Mouse (Mus musculus) hindbrain, embryonic 14.5 days (tissue): ENCODE results near the gene Zbp1. TPM values are rescaled to one million over a fixed set of nuclear protein-coding genes. Genes with fewer than 3 reads are reported as not detected.

Experiments
- ATAC-seq: fragments of 200-750 bp; cut with Nextera tagmentation; 2 replicates; pipeline ENCODE4 v1.8.0; 2017; ENCODE audit warnings: moderate number of reproducible peaks, mild to moderate bottlenecking, moderate TSS enrichment, moderate library complexity; ENCODE audit not compliant: low FRiP score
- DNase-seq: peaks from one replicate; pipeline ENCODE4 v3.0.0-alpha.2; 2015; ENCODE audit warnings: low spot score
- H3K27ac ChIP-seq: fragments of 300-500 bp; sonication (generic); 2 replicates; pipeline ENCODE4 v1.5.1; 2014; ENCODE audit warnings: mild to moderate bottlenecking, moderate library complexity
- H3K27me3 ChIP-seq: fragments of 300-500 bp; sonication (generic); 2 replicates; pipeline ENCODE4 v1.6.1; 2014; ENCODE audit warnings: mild to moderate bottlenecking, low read length, mixed read lengths; ENCODE audit not compliant: control insufficient read depth, insufficient read depth
- H3K36me3 ChIP-seq: fragments of 300-500 bp; sonication (generic); replicated peaks from 2 replicates; pipeline ENCODE4 v1.6.1; 2014; ENCODE audit not compliant: control insufficient read depth, insufficient read depth
- H3K4me1 ChIP-seq: fragments of 300-500 bp; sonication (generic); replicated peaks from 2 replicates; pipeline ENCODE4 v1.6.1; 2014; ENCODE audit warnings: antibody characterized with exemption, low read length, mixed read lengths; ENCODE audit not compliant: control insufficient read depth, insufficient read depth
- H3K4me2 ChIP-seq: fragments of 300-500 bp; sonication (generic); replicated peaks from 2 replicates; pipeline ENCODE4 v1.6.1; 2014; ENCODE audit warnings: mild to moderate bottlenecking, moderate library complexity
- H3K4me3 ChIP-seq: fragments of 300-500 bp; sonication (generic); replicated peaks from 2 replicates; pipeline ENCODE4 v1.5.1; 2014; ENCODE audit warnings: mild to moderate bottlenecking, low read length
- H3K9ac ChIP-seq: fragments of 300-500 bp; sonication (generic); 2 replicates; pipeline ENCODE4 v1.6.1; 2014
- H3K9me3 ChIP-seq: fragments of 300-500 bp; sonication (generic); 2 replicates; pipeline ENCODE4 v1.6.1; 2016; ENCODE audit warnings: low read length; ENCODE audit not compliant: control insufficient read depth
- WGBS: fragments of 180-500 bp; shearing (Covaris S2); extraction: QIAGEN DNeasy Blood & Tissue Kit; methylation state at CpG from one replicate; pipeline ENCODE4 v1.1.7; 2014; 5-methylcytosine and 5-hydroxymethylcytosine counted together
- polyA plus RNA-seq: library from polyadenylated mRNA; unstranded; fragments of >200 nt; fragmentation: Nextera tagmentation; extraction: Ambion mirVana; gene quantifications from 2 replicates; pipeline ENCODE4 v1.2.1, GENCODE M21; 2014

Gene Zbp1
- polyA plus RNA-seq, 1 experiment from 2014 or later, result 0.27 TPM

DNA sequence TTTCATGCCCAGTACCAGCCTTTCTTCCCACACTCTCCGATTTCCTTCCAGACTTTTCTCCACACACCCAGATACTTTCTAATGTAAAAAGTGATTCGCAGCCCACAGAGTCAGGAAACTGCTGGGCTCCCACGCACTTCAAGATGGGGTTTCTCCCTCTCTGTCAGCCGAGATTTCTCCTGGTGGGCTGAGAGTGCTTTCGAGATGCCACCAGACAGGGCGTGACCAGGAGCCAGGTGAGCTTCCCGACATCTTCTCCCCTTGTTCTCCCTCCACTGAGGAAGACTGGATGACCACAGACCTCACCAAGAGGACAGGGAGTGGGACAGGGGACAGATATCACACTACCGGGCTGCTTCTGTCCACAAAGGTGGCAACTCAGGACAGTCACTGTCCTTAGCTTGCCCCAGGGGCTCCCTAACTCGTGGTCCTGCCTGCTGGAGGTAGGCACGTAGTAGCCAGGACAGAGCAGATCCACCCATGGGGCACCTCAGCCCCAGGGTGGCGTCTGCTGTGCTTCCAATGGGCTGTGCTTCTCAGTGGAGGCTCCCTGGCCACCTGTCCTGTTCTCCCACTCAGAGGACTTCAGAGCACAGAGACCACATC, 34.1 kb downstream of the Zbp1 start:
- no peaks in the 10 kb centered on the region for H3K4me1 ChIP-seq
- no peaks in the 10 kb centered on the region for H3K9me3 ChIP-seq
- H3K36me3 ChIP-seq, result no peaks in the 10 kb centered on the region
- ATAC-seq (no peak), DNase-seq (no peak)
- no peak overlapping the region for H3K9ac ChIP-seq
- WGBS, result 71% methylated on average over 11 of the region's 11 CpGs
- no peaks in the 10 kb centered on the region; the same call in 1 of the 2 replicates for H3K27me3 ChIP-seq
- no peak overlapping the region for H3K27ac ChIP-seq
- H3K4me3 ChIP-seq, result no peak overlapping the region
- no peak overlapping the region for H3K4me2 ChIP-seq

- no peak overlapping the region for H3K4me2 ChIP-seq
- no peaks in the 10 kb centered on the region for H3K36me3 ChIP-seq
- ATAC-seq, result peak; percentile 21
- no peaks in the 10 kb centered on the region; the same call in 1 of the 2 replicates for H3K27me3 ChIP-seq
- DNase-seq, result peak; percentile 82
- no peak overlapping the region for H3K9ac ChIP-seq
- no peaks in the 10 kb centered on the region for H3K9me3 ChIP-seq
- H3K27ac ChIP-seq, result no peak overlapping the region
- 9% methylated on average over 8 of the region's 8 CpGs for WGBS
- H3K4me1 ChIP-seq, result no peaks in the 10 kb centered on the region
- H3K4me3 ChIP-seq, result no peak overlapping the region
These were observed 34.8 kb downstream of the Zbp1 start for GRCm38 (mm10) chr2:173183836-173184460.

- H3K9ac ChIP-seq, result no peak overlapping the region
- no peak for ATAC-seq
- DNase-seq, result no peak
- no peaks in the 10 kb centered on the region for H3K9me3 ChIP-seq
- no peaks in the 10 kb centered on the region; the same call in 1 of the 2 replicates for H3K27me3 ChIP-seq
- H3K36me3 ChIP-seq, result no peaks in the 10 kb centered on the region
- H3K4me1 ChIP-seq, result no peaks in the 10 kb centered on the region
- H3K4me3 ChIP-seq, result no peak overlapping the region
- H3K4me2 ChIP-seq, result no peak overlapping the region
- no peak overlapping the region for H3K27ac ChIP-seq
- WGBS, result 90% methylated on average over 10 of the region's 10 CpGs
These were observed 35.4 kb downstream of the Zbp1 start for GRCm38 (mm10) chr2:173183311-173183710.

DNA sequence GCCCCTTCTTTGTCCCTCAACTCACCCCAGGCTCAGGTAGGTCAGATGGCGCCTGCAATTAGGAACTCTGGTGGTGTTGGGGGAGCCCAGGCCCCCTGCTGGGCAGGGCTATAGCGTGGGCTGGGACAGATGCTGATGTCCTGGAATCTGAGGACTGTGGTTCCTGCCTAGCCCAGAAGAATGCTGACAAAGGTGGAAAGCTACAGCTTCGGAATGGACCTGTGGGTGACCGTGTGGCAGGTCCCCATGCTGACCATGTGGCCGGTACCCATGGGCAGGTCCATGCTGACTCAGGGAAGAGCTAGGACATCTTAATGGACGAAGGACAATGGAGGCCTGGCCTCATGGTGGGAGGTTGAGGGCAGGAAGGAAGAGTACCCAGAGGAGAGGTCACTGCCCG, 35.9 kb downstream of the Zbp1 start:
- no peaks in the 10 kb centered on the region for H3K4me1 ChIP-seq
- DNase-seq (no peak), ATAC-seq (no peak)
- no peaks in the 10 kb centered on the region for H3K36me3 ChIP-seq
- no peak overlapping the region for H3K4me3 ChIP-seq
- 77% methylated on average over 7 of the region's 7 CpGs for WGBS
- H3K27me3 ChIP-seq, result no peaks in the 10 kb centered on the region; the same call in 1 of the 2 replicates
- no peak overlapping the region for H3K4me2 ChIP-seq
- H3K9me3 ChIP-seq, result no peaks in the 10 kb centered on the region
- no peak overlapping the region for H3K27ac ChIP-seq
- no peak overlapping the region for H3K9ac ChIP-seq

- no peak overlapping the region for H3K4me3 ChIP-seq
- no peaks in the 10 kb centered on the region for H3K4me1 ChIP-seq
- H3K4me2 ChIP-seq, result no peak overlapping the region
- no peaks in the 10 kb centered on the region; the same call in 1 of the 2 replicates for H3K27me3 ChIP-seq
- no peaks in the 10 kb centered on the region for H3K36me3 ChIP-seq
- H3K27ac ChIP-seq, result no peak overlapping the region
- no peak for DNase-seq
- WGBS, result 90% methylated on average over 7 of the region's 7 CpGs
- no peaks in the 10 kb centered on the region for H3K9me3 ChIP-seq
- no peak overlapping the region for H3K9ac ChIP-seq
- no peak for ATAC-seq
These were observed 36.8 kb downstream of the Zbp1 start for GRCm38 (mm10) chr2:173181901-173182300.

DNA sequence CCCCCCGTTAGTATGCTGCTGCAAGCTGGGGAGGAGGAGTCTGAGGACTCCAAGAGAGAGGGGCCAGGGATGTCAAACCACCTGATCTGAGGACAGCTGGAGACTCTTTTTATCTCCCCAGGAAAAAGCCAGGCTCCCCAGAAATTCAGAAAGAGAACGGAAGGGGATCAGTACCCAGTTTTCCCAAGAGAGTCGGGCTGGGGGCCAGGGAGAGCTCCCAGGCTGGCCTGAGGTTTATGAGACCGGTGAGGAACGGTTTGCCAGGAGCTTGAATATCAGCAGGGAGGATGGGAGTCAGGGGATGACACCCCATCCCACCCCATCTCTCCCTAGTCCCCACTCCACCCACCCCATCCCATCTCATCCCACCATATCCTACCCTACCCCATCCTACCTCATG, 37.2 kb downstream of the Zbp1 start:
- no peaks in the 10 kb centered on the region for H3K4me1 ChIP-seq
- H3K9ac ChIP-seq, result no peak overlapping the region
- ATAC-seq (no peak), DNase-seq (no peak)
- 76% methylated on average over 4 of the region's 5 CpGs for WGBS
- no peaks in the 10 kb centered on the region for H3K9me3 ChIP-seq
- H3K27ac ChIP-seq, result no peak overlapping the region
- no peak overlapping the region for H3K4me2 ChIP-seq
- no peaks in the 10 kb centered on the region; the same call in 1 of the 2 replicates for H3K27me3 ChIP-seq
- H3K4me3 ChIP-seq, result no peak overlapping the region
- H3K36me3 ChIP-seq, result no peaks in the 10 kb centered on the region

GRCm38 (mm10) chr2:173180721-173181388, 37.9 kb downstream of the Zbp1 start:
- DNase-seq (no peak), ATAC-seq (no peak)
- H3K36me3 ChIP-seq, result no peaks in the 10 kb centered on the region
- H3K9me3 ChIP-seq, result no peaks in the 10 kb centered on the region
- H3K27me3 ChIP-seq, result no peaks in the 10 kb centered on the region; the same call in 1 of the 2 replicates
- H3K9ac ChIP-seq, result no peak overlapping the region
- H3K4me3 ChIP-seq, result no peak overlapping the region
- H3K4me2 ChIP-seq, result no peak overlapping the region
- no peaks in the 10 kb centered on the region for H3K4me1 ChIP-seq
- 85% methylated on average over 11 of the region's 11 CpGs for WGBS
- H3K27ac ChIP-seq, result no peak overlapping the region

DNA sequence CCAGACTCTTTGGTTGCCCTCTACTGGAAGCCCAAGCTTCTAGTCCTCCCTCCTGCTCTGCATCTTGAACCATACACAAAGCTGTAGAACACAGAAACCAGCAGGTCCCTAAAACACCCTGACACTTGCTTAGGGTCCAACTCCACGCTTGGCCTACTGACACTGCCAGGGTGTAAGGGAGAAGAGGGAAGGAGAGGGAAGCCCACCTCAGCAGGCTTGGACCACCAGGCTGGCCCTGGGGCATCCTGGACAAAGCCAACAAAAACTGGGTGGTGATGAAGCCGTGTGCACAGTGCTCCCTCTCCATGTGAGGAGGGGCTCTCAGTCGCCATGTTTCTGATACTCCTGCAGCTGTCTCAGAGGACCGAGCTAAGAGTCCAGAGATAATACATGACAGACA, 38.7 kb downstream of the Zbp1 start:
- no peaks in the 10 kb centered on the region for H3K9me3 ChIP-seq
- H3K36me3 ChIP-seq, result no peaks in the 10 kb centered on the region
- 87% methylated on average over 4 of the region's 4 CpGs for WGBS
- no peak overlapping the region for H3K9ac ChIP-seq
- H3K27ac ChIP-seq, result no peak overlapping the region
- DNase-seq, result no peak
- H3K4me1 ChIP-seq, result no peaks in the 10 kb centered on the region
- no peak for ATAC-seq
- H3K27me3 ChIP-seq, result no peaks in the 10 kb centered on the region; the same call in 1 of the 2 replicates
- no peak overlapping the region for H3K4me3 ChIP-seq
- no peak overlapping the region for H3K4me2 ChIP-seq

DNA sequence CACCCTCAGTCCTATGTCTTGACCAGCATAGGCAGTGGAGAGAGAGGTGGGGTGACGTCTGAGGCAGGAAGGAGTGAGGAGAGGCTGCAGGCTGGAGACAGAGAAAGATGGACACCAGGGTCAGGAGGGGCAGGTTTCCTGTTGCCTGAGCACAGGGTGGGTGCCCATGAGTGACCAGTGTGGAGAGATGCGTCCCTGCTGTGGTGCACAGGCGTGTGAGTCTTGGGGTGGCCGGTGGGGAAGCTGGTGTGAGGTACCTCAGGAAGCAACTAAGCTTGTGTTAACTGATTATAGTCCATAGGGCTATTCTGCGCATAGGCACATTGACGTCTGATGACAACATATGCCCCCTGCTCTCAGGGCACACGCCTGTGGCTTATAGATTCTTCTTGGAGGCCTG, 39.7 kb downstream of the Zbp1 start:
- ATAC-seq (no peak), DNase-seq (no peak)
- H3K9me3 ChIP-seq, result no peaks in the 10 kb centered on the region
- no peaks in the 10 kb centered on the region; the same call in 1 of the 2 replicates for H3K27me3 ChIP-seq
- H3K4me3 ChIP-seq, result no peak overlapping the region
- H3K9ac ChIP-seq, result no peak overlapping the region
- no peaks in the 10 kb centered on the region for H3K36me3 ChIP-seq
- H3K4me2 ChIP-seq, result no peak overlapping the region
- H3K27ac ChIP-seq, result no peak overlapping the region
- WGBS, result 87% methylated on average over 7 of the region's 7 CpGs
- peaks cover 8% of the 10 kb centered on the region for H3K4me1 ChIP-seq
